Mouse (Mus musculus) retina, postnatal 1 day (tissue): ENCODE data around the gene Eif4g1.
A peak's percentile ranks its signal among the peaks of the same experiment; 100 is the strongest.

Experiments used
- DNase-seq: peaks from one replicate; pipeline ENCODE4 v3.0.0-alpha.2; 2012

Gene Eif4g1

GRCm38 (mm10) chr16:20706407-20707055 lies 38.4 kb downstream of the Eif4g1 start:
- no peak for DNase-seq

- no peak for DNase-seq
Observed at GRCm38 (mm10) chr16:20708220-20708938, 40.3 kb downstream of the Eif4g1 start.

- peak; percentile 73 for DNase-seq
Observed at GRCm38 (mm10) chr16:20708939-20709734, 41.0 kb downstream of the Eif4g1 start.

- no peak for DNase-seq
Observed at GRCm38 (mm10) chr16:20710370-20710769, 42.3 kb downstream of the Eif4g1 start.

- peak; percentile 35 for DNase-seq
Observed at GRCm38 (mm10) chr16:20710810-20711209, 42.7 kb downstream of the Eif4g1 start.

DNA sequence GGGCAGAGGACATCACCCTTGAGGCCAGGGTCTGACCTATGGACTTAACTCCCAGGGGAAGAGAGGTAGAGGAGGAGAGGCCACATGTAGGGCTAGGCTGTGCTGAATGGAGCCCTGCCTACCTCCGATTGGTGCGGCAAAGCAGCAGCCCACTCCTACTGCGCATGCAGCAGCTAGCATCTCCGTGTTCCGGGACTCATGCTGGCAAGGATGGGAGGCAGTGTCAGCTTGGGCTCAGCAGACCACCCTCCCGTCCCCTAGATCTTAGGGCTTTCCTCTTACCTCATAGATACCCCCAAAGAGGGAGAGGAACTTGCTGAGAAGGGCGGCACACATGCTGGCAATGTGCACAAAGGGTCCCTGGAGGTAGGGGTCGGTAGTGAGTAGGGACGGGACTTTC lies 44.1 kb downstream of the Eif4g1 start:
- DNase-seq, result no peak

GRCm38 (mm10) chr16:20712889-20713288 lies 44.8 kb downstream of the Eif4g1 start:
- no peak for DNase-seq

- DNase-seq, result peak; percentile 32
Observed at GRCm38 (mm10) chr16:20714307-20715080, 46.4 kb downstream of the Eif4g1 start.

- DNase-seq, result no peak
Observed at GRCm38 (mm10) chr16:20715161-20715560, 47.0 kb downstream of the Eif4g1 start.

DNA sequence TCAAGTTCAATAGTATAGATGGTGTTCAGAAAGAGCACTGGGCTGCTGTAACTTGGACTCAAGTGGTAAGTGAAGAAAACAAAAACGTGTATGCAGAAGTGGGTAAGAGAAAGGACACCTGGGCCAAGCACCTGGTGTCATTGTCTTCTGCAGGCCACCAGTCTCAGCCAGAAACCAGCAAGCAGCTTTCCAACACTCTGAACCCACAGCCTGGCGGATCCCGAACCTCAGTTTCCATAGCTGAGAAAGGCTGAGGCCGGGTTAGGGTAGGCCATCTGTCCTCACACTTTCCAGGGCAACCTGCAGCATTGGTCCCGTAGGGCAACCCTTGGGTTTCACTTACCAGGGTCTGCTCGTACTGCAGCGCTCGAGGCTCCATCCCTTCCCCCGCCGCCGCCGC lies 47.5 kb downstream of the Eif4g1 start:
- no peak for DNase-seq

DNA sequence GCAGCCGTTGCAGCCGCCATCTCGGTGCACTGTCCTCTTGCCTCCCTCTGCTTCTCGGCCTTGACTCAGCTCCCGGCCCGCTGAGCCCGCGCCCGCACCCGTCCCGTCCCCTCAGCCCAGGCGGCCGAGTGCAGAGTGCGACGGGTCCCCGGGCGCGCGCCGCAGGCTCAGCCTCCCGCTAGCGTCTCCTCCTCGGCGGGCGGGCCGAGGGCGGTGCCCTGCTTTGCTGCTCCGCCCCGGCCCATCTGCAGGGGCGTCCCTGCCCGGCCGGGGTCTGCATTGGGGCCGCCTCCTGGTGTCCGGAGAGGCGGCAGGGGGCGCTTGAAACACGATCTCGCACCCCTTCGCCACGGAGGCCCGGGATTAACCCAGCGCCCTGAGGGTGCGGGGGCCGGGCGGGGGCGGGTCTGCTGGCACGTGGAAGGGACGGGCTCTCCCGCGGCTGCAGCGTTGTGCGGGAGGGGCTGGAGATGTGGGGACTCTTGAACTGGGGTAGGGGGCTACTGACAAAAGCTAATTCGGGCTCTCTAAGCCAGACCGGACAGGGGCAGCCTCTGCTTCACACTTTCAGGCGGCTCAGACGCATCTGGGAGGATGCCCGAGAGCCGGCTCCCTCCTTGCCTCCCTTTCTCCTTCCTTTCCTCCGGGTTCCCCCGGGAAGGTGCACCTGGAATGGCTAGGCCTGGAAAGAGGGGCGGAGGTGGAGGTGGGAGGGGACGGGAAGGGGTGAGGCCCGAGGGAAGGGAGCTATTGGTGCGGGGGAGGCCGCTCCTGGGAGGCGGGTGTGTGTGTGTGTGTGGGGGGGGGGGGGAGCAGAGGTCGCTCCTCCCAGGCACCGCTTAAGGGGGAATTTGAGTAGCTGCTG lies 48.1 kb downstream of the Eif4g1 start:
- peak; percentile 91 for DNase-seq

- no peak for DNase-seq
Observed at GRCm38 (mm10) chr16:20716841-20717180, 48.7 kb downstream of the Eif4g1 start.

DNA sequence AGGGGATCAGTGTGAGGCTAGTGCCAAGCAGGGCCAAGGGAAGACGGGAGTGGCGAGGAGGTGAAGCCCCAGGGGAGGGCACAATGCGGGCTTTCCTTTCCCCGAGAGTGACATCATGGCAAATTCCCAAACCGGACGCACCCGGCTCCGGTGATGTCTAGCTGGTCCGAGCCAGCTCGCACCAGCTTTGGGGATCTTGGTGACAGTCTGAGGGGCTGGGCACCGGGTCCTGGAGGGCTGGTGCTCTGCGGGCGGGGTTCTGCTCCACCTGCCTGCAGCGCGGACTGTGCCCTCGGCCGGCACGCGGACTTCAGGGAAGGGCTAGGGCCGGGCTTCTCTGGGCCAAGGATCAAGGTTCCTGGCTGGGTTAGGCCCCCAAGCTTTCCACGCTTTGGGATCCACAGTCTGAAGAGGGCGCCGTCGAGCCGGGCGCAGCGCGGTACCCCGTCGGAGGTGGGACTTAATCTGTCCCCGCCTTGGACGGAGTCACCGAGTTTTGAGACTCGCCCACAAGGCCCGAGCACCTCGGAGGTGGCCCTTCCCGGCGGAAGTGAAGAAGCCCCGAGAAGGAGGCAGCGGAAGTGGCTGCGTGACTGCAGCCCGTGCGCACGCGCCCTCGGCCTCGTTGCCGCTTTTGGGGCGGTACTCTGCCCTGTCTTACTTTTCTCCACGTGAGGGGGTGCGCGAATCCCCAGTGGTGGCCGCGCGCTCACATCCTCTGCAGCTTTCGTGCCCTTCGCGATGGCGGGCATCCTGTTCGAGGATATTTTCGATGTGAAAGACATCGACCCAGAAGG lies 49.3 kb downstream of the Eif4g1 start, which contains the start of the genes Polr2h and Clcn2:
Gene Polr2h, plus strand, starts transcription at position 485 of the 797 bp plus-strand sequence.
Gene Clcn2, minus strand, starts transcription at position 566 of the 797 bp plus-strand sequence.
- DNase-seq, result peak; percentile 97

- DNase-seq, result peak; percentile 28
Observed at GRCm38 (mm10) chr16:20717978-20718670, 50.0 kb downstream of the Eif4g1 start.

DNA sequence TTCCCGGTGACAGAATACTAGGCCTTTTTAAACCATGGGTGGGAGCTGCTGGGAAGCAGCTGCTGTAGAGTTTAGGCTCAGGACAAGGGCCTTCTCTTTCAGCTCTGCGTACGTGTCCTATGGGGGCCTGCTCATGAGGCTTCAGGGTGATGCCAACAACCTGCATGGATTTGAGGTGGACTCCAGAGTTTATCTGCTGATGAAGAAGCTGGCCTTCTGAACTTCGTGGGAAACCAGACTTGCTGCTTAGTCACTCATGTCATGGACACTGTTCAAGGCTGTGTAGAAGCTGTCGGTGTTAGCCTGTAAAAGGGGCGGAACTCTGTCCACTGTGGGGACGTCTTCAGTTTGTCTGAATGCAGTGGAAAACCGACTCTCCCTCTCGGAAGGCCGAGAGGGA lies 53.7 kb downstream of the Eif4g1 start:
- DNase-seq, result no peak

GRCm38 (mm10) chr16:20722736-20723135 lies 54.6 kb downstream of the Eif4g1 start:
- no peak for DNase-seq

DNA sequence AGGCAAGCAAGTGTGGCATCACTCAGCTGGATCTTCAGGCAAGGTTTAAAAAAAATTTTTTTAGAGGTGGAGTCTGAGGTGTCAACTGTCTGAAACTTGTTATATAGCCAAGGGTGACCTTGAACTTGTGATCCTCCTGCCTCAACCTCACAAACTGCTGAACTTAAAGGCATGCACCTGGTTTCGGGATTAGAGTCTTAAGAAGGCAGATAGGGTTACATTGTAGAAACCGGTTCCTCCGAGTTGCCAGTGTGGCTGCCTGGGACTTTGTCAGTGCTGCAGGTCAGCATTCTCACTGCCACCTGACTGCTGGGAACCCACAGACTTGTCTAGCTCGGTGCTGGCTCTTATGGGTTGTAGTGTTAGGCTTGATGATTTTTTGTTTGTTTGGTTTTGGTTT lies 55.1 kb downstream of the Eif4g1 start:
- DNase-seq, result no peak

GRCm38 (mm10) chr16:20724338-20724748 lies 56.2 kb downstream of the Eif4g1 start:
- DNase-seq, result peak; percentile 72

GRCm38 (mm10) chr16:20725321-20725720 lies 57.2 kb downstream of the Eif4g1 start:
- no peak for DNase-seq

DNA sequence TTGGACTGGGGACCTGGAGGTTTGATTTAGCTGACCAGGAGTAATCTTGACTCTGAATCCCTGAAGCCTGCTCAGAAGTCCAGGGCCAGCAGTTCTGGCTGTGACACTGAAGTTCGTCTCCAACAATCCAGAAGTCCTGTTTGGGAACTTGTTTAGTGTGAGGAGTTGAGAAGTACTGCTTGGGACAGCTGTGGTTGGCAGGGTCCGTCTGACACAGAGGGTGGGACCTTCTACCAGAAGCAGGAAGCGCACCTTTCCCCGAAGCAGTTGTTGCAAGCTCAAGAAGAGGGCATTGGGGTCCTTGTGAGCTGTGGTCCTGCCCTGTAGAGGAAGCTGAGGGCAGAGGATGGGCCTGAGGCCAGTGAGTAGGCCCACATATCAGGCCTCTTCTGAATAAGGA lies 57.6 kb downstream of the Eif4g1 start:
- no peak for DNase-seq
